Mouse (Mus musculus) right cerebral cortex, postnatal 4 days (tissue): ENCODE measurements around the gene Nfyb.

Source experiments
- DNase-seq: peaks from one replicate; pipeline ENCODE4 v3.0.0-alpha.2; 2022

Gene Nfyb

GRCm38 (mm10) chr10:82742578-82742977 is 21.4 kb downstream of the Nfyb start:
- no peak for DNase-seq

- DNase-seq: no peak
These were observed 22.1 kb downstream of the Nfyb start for GRCm38 (mm10) chr10:82741876-82742275.

GRCm38 (mm10) chr10:82741354-82741753 is 22.6 kb downstream of the Nfyb start:
- no peak for DNase-seq

- no peak for DNase-seq
These were observed 64.5 kb downstream of the Nfyb start for GRCm38 (mm10) chr10:82699296-82699941.

DNA sequence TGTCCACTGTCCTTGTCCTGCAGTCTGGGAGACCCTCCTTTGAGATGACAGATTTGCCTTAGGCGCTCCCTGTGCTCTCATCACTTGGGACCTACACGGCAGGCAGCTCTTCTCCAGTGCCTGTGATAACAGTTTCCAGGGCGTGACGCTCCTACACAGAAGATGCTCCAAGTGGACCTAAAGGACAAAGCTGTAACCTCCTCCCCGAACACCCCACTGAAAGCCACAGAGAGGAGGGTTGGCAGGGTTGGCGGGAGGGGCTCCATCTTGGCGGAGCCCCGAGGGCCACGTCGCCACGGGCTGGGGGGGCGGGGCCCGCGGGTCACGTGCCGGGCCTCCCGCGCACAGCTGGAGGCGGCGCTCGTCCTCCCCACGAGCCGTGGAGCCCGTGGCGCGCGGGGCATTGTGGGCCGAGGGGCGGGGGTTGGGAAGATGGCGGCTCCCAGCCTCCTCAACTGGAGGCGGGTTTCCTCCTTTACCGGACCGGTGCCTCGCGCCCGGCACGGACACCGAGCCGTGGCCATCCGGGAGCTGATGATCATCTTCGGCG is 65.2 kb downstream of the Nfyb start:
- peak; percentile 89 for DNase-seq
